Mouse (Mus musculus) activated CD4-positive, CD25-positive, alpha-beta regulatory T cell, adult 4 months (primary cell): ENCODE results near the gene Gpx4. TPM values are rescaled to one million over a fixed set of nuclear protein-coding genes. Genes with fewer than 3 reads are reported as not detected.

Experiments
- ATAC-seq: one replicate; pipeline ENCODE4 v1.8.0; 2017
- polyA plus RNA-seq, 2 experiments: library from polyadenylated mRNA; unstranded; fragments of 100-300 nt; shearing (Covaris generic); gene quantifications; one replicate each; pipeline ENCODE4 v1.2.1; 2017

Gene Gpx4
- polyA plus RNA-seq, 2 experiments from 2014 or later = 346 to 370 TPM

GRCm38 (mm10) chr10:80105926-80106325, 59.0 kb downstream of the Gpx4 start:
- no peak for ATAC-seq

Other genes with a start within 250 kb of the Gpx4 start
- gene Misp, start 226.2 kb upstream of the Gpx4 start, polyA plus RNA-seq = not detected
- 100 to 1,000 TPM in 1 of 2 experiments, 10 to 100 TPM in 1; 94.0 to 159 TPM for gene Ptbp1, start 192.7 kb upstream of the Gpx4 start, polyA plus RNA-seq
- not detected for gene Prtn3, start 172.7 kb upstream of the Gpx4 start, polyA plus RNA-seq
- 1 to 10 TPM; 1.6 to 2.1 TPM for gene Plppr3, start 172.5 kb upstream of the Gpx4 start, polyA plus RNA-seq
- gene Elane, start 160.9 kb upstream of the Gpx4 start, polyA plus RNA-seq = not detected
- not detected for gene Cfd, start 156.3 kb upstream of the Gpx4 start, polyA plus RNA-seq
- gene Med16, start 138.2 kb upstream of the Gpx4 start, polyA plus RNA-seq = 10 to 100 TPM in 1 of 2 experiments, 1 to 10 TPM in 1; 6.7 to 10.5 TPM
- gene Gm26602, start 136.3 kb upstream of the Gpx4 start, polyA plus RNA-seq = not detected
- under 1 TPM in 1 of 2 experiments, not detected in 1; 0.22 TPM for gene Kiss1r, start 130.2 kb upstream of the Gpx4 start, polyA plus RNA-seq
- gene R3hdm4, start 126.0 kb upstream of the Gpx4 start, polyA plus RNA-seq = 100 to 1,000 TPM in 1 of 2 experiments, 10 to 100 TPM in 1; 92.3 to 122 TPM
- 1 to 10 TPM; 2.1 to 2.5 TPM for gene Arid3a, start 120.1 kb upstream of the Gpx4 start, polyA plus RNA-seq
- 10 to 100 TPM; 63.9 to 70.0 TPM for gene Wdr18, start 87.0 kb upstream of the Gpx4 start, polyA plus RNA-seq
- not detected for gene Grin3b, start 76.5 kb upstream of the Gpx4 start, polyA plus RNA-seq
- gene Tmem259, start 62.8 kb upstream of the Gpx4 start, polyA plus RNA-seq = 1 to 10 TPM; 1.9 to 3.8 TPM
- 100 to 1,000 TPM; 828 to 877 TPM for gene Cnn2, start 58.6 kb upstream of the Gpx4 start, polyA plus RNA-seq
- 10 to 100 TPM; 13.2 to 17.0 TPM for gene Abca7, start 50.7 kb upstream of the Gpx4 start, polyA plus RNA-seq
- 100 to 1,000 TPM; 196 to 326 TPM for gene Arhgap45, start 30.5 kb upstream of the Gpx4 start, polyA plus RNA-seq
- 100 to 1,000 TPM; 174 to 175 TPM for gene Polr2e, start 7.4 kb upstream of the Gpx4 start, polyA plus RNA-seq
- 10 to 100 TPM; 26.8 to 32.5 TPM for gene Sbno2, start 58.4 kb downstream of the Gpx4 start, polyA plus RNA-seq
- 10 to 100 TPM; 22.1 to 25.4 TPM for gene Stk11, start 68.6 kb downstream of the Gpx4 start, polyA plus RNA-seq
- gene Atp5d, start 91.5 kb downstream of the Gpx4 start, polyA plus RNA-seq = 100 to 1,000 TPM; 338 to 428 TPM
- under 1 TPM; 0.74 to 0.96 TPM for gene Cbarp, start 93.7 kb downstream of the Gpx4 start, polyA plus RNA-seq
- gene Midn, start 101.1 kb downstream of the Gpx4 start, polyA plus RNA-seq = 1 to 10 TPM; 7.3 to 9.2 TPM
- 100 to 1,000 TPM; 132 to 177 TPM for gene Cirbp, start 118.8 kb downstream of the Gpx4 start, polyA plus RNA-seq
- gene 1600002K03Rik, start 125.8 kb downstream of the Gpx4 start, polyA plus RNA-seq = 10 to 100 TPM; 18.0 to 22.7 TPM
- not detected for gene Efna2, start 132.3 kb downstream of the Gpx4 start, polyA plus RNA-seq
- 10 to 100 TPM; 59.5 to 75.7 TPM for gene Mum1, start 179.3 kb downstream of the Gpx4 start, polyA plus RNA-seq
- 100 to 1,000 TPM; 205 to 250 TPM for gene Ndufs7, start 202.0 kb downstream of the Gpx4 start, polyA plus RNA-seq
- gene Gamt, start 213.8 kb downstream of the Gpx4 start, polyA plus RNA-seq = under 1 TPM in 1 of 2 experiments, not detected in 1; 0.34 TPM
- gene Dazap1, start 214.3 kb downstream of the Gpx4 start, polyA plus RNA-seq = 10 to 100 TPM; 15.4 to 19.6 TPM
- gene Rps15, start 245.3 kb downstream of the Gpx4 start, polyA plus RNA-seq = 1,000 to 10,000 TPM; 1,256 to 1,612 TPM
- gene Apc2, start 248.8 kb downstream of the Gpx4 start, polyA plus RNA-seq = under 1 TPM in 1 of 2 experiments, not detected in 1; 0.82 TPM